Mouse (Mus musculus): ENCODE data around the gene Rln3.

Gene Rln3

DNA sequence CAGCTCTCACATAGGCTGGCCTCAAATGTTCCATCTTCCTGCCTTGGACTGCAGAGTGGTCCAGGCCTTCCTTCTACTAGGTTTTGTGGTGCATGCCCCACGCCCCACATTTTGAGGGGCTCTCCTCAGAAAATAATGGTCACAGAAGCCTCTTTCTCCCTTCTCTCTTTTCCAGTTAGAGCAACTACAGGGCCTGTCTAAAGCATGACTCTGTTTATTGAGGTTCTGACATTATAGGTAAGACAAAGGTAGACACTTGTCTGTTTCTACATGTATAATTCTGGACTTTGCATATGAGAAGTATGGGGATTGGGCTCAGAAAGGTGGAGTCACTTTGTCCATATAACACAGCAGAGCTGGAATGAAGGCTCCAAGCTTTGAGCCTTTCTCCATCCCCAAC is 20.2 kb upstream of the Rln3 start, which contains the start of gene Gm10643:
Gm10643 (minus strand) TSS at position 101 of the 400 bp plus-strand sequence.
- DNase-seq (ENCODE audit: low read depth) = no peak

GRCm38 (mm10) chr8:84063861-84064610 is 19.2 kb upstream of the Rln3 start:
- DNase-seq (ENCODE audit: low read depth) = peak; percentile 83

DNA sequence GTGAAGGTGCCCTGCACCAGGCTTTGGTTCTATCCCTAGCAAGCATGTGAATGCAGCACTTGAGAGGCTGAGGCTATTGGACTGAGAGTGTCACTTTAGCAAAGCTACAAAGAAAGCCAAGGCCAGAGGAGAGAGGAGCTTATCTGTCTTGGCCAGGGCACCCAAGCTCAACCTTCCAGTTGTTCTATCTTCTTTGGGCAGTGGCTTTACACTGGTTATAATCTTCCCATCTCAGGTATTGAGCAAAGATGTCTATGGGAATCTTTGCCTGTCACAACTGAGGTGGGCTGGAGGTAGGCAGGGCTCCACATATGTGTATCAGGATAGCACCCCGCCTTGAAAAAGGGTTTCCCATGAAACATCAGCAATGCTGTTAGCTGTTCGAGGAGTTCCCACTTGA is 15.4 kb upstream of the Rln3 start:
- no peak for DNase-seq (ENCODE audit: low read depth)

GRCm38 (mm10) chr8:84059226-84059625 is 14.4 kb upstream of the Rln3 start:
- peak; percentile 36 for DNase-seq (ENCODE audit: low read depth)

DNA sequence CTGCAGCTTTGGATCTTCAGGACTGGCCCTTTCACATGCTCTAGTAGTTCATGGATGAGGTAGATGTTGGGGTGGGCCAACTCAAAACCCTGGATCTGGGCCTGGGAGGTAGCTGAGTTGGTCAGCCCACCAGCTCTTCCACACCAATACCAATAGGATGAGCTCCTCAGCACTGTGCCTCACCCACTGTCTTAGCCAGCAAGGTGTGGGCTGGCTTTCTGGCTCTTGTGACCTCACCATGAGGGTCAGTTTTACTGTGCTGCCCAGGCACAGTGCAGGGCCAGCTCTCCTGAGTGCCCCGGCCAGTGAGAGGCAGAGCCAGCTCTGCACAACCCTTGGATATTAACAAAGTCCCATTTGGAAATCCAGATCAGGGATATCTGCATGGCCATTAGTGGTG is 13.0 kb upstream of the Rln3 start:
- DNase-seq (ENCODE audit: low read depth) = no peak

GRCm38 (mm10) chr8:84053229-84053628 is 8.4 kb upstream of the Rln3 start:
- no peak for DNase-seq (ENCODE audit: low read depth)

DNA sequence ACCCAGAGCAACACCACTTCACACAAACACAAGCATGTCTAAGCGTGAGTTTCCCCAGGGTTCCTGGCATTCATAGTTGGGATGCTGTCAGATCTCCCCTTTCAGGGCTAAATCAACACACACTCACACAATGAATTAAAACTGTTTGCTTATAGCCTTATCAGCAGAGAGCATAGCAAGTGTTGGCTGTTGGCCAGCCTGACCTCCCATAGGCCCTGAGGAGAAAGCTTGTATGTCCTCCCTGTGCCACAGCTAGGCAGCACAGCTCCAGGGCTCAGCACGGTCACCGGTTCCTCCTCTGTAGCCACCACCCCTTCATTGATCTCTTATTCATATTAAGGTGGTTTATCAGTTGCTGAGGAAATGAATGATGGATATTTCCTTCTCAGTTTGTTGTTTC is 7.9 kb upstream of the Rln3 start:
- peak; percentile 81 for DNase-seq (ENCODE audit: low read depth)

- no peak for DNase-seq (ENCODE audit: low read depth)
Observed at GRCm38 (mm10) chr8:84048171-84048570, 3.4 kb upstream of the Rln3 start.

GRCm38 (mm10) chr8:84046505-84046904 is 1.7 kb upstream of the Rln3 start:
- DNase-seq (ENCODE audit: low read depth) = no peak

DNA sequence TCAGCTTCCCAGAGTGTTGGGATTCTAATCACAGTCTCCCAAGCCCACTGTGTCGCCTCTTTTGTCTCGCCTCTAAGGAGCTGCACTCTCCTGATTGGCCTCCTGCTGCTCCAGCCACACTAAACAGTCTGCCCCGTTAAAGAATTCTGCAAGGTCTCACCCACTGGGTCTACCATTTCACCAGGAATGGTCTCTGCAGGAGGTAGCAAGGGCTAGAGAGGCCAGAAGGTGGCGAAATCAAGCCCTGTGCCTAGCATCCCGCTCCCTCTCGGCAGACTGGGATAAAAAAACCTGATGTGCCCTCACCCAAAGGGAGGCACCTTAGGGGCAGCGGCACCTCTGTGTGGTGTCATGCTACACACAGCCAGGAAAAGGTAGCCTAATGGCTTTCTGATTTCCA is 697 bp downstream of the Rln3 start:
- DNase-seq (ENCODE audit: low read depth) = no peak

DNA sequence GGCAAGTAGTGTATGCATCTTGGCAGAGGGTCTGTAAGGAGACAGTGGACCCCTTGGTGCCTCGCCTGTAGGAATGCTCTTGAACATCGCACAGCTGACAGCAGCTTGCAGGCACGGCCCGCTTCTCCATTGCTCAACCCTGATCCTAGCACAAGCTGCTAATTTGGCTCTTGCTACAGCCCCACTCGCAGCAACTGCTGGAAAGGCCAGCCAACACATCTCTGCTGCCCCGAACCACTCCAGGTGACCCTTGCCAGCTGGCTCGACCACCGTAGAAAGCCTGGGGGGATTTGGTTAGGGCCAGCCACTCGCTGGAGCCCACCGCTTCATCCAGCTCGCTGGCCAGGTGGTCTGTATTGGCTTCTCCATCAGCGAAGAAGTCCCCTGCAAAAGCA is 1.9 kb downstream of the Rln3 start:
- no peak for DNase-seq (ENCODE audit: low read depth)

GRCm38 (mm10) chr8:84042066-84042947 is 2.5 kb downstream of the Rln3 start, which contains the start of gene Il27ra:
Gene Il27ra (minus strand): TSS chr8:84042589.
- DNase-seq (ENCODE audit: low read depth) = peak; percentile 58

DNA sequence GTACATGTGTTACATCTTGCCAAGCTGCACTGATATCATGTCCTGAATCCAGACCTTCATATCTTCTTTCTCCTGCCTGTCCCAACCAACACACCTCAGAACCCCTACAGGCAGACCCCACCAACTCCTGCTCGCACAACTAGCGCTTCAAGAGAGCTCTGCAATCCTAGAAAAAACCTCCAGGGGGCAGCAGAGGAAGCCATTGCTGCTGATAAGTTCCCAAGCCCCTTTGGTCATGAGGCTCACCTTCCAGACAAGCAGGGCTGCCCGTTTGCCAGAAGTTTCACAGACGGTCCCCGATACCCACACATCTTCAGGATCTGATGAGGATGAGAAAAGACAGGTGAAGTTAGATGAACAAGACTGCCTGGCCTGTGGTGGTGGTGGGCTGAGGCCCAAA is 5.8 kb downstream of the Rln3 start:
- DNase-seq (ENCODE audit: low read depth) = peak; percentile 80

DNA sequence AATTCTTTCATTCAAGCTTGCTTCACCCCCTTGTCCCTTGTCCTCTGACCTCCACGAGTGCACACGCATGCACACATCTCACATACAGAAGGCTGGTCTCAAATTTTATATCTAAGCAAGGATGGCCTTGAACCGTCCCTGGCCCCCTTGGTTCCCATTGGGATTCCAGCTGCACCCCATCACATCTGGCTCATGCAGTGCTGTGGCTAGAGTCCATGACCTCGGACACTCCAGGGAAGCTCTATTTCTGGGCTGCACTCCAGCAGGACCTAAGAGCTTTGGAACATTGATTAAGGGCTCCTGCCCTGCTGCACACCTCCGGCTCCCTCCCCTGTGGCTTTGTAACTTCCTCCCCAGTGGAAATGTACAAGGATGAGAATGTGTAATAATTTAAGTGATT is 6.8 kb downstream of the Rln3 start:
- no peak for DNase-seq (ENCODE audit: low read depth)

GRCm38 (mm10) chr8:84032777-84033176 is 12.0 kb downstream of the Rln3 start:
- DNase-seq (ENCODE audit: low read depth) = no peak

DNA sequence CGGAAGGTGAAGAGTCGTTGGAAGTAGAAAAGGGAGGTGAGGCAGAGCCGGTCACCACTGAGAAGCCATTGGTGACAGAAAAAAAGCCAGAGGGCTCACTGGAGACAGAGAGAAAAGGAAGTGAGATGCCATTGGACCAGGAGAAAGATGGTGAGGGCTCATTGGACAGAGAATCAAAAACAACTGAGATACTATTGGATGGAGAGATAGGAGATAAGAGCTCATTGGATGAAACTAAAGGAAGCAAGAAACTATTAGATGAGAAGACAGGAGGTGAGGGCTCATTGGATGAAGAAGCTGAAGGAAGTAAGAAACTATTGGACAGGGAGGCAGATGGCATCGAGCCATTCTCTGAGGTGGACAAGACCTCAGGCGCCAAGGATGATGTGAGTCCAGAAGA is 15.5 kb downstream of the Rln3 start:
- DNase-seq (ENCODE audit: low read depth) = peak; percentile 53

DNA sequence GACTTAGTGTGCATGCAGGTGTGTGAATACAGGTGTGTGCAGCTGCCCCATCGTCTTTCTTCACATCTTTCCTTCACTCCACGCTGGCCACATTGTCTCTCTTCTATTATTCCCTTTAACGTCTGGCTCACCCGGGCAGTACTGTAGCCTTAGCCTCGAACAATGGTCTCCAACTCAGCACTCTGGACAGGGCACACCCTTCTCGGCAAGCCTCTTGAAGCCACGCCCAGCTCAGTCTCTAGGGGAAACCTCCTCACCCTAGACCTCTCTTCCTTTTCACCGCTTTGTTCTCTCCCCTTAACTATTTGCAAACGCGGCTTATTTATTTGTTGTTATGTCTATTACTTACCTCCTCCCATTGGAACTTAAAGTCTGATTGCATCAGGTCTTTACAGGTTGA is 17.4 kb downstream of the Rln3 start:
- DNase-seq (ENCODE audit: low read depth) = no peak

DNA sequence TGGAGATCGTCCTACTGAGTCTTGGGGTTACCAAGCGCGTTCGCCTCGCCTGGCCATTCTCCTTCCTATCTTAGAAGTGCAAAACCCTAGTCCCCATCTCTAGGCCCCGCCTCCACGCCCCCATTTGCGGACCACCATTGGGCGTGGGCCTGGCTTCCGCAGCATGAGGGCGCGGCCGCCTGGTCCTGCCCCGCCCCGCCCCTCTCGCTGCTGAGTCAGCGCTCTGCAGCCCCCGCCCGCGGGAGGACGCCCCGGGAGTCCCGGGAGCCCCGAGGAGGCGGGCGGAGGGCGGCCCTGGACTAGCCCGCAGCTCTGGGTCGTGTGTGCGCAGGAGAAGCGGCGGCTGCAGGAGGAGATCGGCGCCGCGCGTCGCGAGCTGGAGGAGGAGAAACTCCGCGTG is 18.9 kb downstream of the Rln3 start:
- DNase-seq (ENCODE audit: low read depth) = no peak

DNA sequence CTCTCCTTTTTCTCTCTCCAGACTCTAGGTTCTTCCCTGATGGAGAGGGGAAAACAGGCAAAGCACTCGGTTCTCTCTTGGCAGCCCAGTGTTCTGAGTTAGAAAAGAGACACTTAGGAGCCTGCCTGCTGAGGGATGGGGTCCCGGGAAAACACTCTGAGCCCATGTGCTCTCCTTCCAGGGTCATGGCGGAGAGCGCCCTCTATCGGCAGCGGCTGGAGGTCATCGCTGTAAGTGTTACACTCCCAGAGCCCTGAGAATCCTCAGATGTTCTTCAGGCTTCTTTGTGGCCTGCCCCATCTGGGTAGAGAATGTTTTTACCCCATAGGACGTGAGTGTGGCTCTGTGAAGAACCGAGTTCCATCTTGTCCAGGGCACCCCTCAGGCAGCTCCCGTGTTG is 20.6 kb downstream of the Rln3 start:
- peak; percentile 55 for DNase-seq (ENCODE audit: low read depth)

- no peak for DNase-seq (ENCODE audit: low read depth)
Observed at GRCm38 (mm10) chr8:84023631-84024030, 21.2 kb downstream of the Rln3 start.

- peak; percentile 48 for DNase-seq (ENCODE audit: low read depth)
Observed at GRCm38 (mm10) chr8:84023085-84023484, 21.7 kb downstream of the Rln3 start.

- no peak for DNase-seq (ENCODE audit: low read depth)
Observed at GRCm38 (mm10) chr8:84021569-84021968, 23.2 kb downstream of the Rln3 start.

DNA sequence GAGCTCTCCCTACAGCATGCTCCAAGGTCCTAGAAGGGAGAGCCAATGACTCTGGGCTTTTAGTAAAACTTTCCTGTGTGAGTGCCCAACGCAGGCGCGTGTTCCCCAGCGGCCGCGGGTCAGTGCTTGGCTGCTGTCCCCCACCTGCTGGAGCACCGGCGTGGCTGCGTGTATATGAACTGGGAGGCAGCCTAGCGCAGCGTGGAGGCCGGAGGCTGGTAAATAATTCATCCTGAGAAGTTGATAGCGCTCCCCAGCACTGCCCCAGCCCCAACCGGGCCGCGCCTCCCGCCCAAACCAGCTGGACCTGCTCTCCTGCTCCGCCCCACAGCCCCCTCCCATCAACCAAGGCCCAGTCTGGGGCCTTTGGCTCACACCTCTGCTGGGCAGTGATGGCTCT is 23.7 kb downstream of the Rln3 start, which contains the start of gene Palm3:
Palm3 (plus strand) TSS at position 376 of the 400 bp plus-strand sequence.
- no peak for DNase-seq (ENCODE audit: low read depth)

Data from 416B (cell line).